Mouse (Mus musculus) myocyte (in vitro differentiated cells): ENCODE results near the gene B4galt1.
A peak's percentile ranks its signal among the peaks of the same experiment; 100 is the strongest.

Experiments used
- E2F4 ChIP-seq: IDR thresholded peaks from one replicate; pipeline ENCODE4 v1.6.1; 2011; ENCODE audit warnings: mild to moderate bottlenecking, control low read depth, moderate library complexity; ENCODE audit not compliant: insufficient read depth
- MAX ChIP-seq: IDR thresholded peaks from one replicate; pipeline ENCODE4 v1.6.1; 2011; ENCODE audit warnings: low read depth, mild to moderate bottlenecking, control low read depth
- MYOD1 ChIP-seq, 3 experiments: IDR thresholded peaks; one replicate each; pipeline ENCODE4 v1.6.1; 2011; ENCODE audit warnings: control low read depth in 2 of 3, low read depth in 2 of 3, mild to moderate bottlenecking in 2 of 3, moderate library complexity in 1 of 3; ENCODE audit not compliant: insufficient read length in 2 of 3, control insufficient read depth in 1 of 3
- MYOG ChIP-seq, 3 experiments: IDR thresholded peaks; one replicate each; pipeline ENCODE4 v1.6.1; 2011; ENCODE audit warnings: control low read depth in 2 of 3, low read depth in 2 of 3, mild to moderate bottlenecking in 2 of 3; ENCODE audit not compliant: insufficient read length in 2 of 3, control insufficient read depth in 1 of 3, insufficient read depth in 1 of 3
- POLR2A ChIP-seq: IDR thresholded peaks from one replicate; pipeline ENCODE4 v1.6.1; 2011; ENCODE audit warnings: low read depth, mild to moderate bottlenecking, control low read depth, moderate library complexity; ENCODE audit not compliant: insufficient read length
- POLR2AphosphoS2 ChIP-seq: IDR thresholded peaks from one replicate; pipeline ENCODE4 v1.6.1; 2011; ENCODE audit warnings: low read depth, control low read depth; ENCODE audit not compliant: insufficient read length
- REST ChIP-seq: IDR thresholded peaks from one replicate; pipeline ENCODE4 v1.6.1; 2011; ENCODE audit warnings: mild to moderate bottlenecking, control low read depth, moderate library complexity; ENCODE audit not compliant: insufficient read depth, insufficient read length
- TCF12 ChIP-seq: IDR thresholded peaks from one replicate; pipeline ENCODE4 v1.6.1; 2011; ENCODE audit warnings: mild to moderate bottlenecking, control low read depth; ENCODE audit not compliant: poor library complexity, insufficient read depth, severe bottlenecking
- USF1 ChIP-seq: IDR thresholded peaks from one replicate; pipeline ENCODE4 v1.6.1; 2011; ENCODE audit warnings: low read depth, mild to moderate bottlenecking, control low read depth, moderate library complexity

- TF ChIP-seq POLR2A (no peak), MYOG (IDR thresholded peaks at IDR 0.05; ENCODE audit: control insufficient read depth in 1 of 3, insufficient read depth in 1 of 3, insufficient read length in 2 of 3, low read depth in 2 of 3) (peak in 1 of 3 experiments; percentile 67), MYOD1 (IDR thresholded peaks at IDR 0.05; ENCODE audit: control insufficient read depth in 1 of 3, insufficient read length in 2 of 3, low read depth in 2 of 3) (peak in 2 of 3 experiments; percentile 53 to 67), USF1 (no peak), TCF12 (peak; percentile 5), REST (no peak), MAX (no peak), E2F4 (no peak), POLR2AphosphoS2 (no peak)
Observed at GRCm38 (mm10) chr4:40851031-40851762, 2.6 kb downstream of the B4galt1 start.
